Mouse (Mus musculus): ENCODE results near the gene Fam107a.

DNA sequence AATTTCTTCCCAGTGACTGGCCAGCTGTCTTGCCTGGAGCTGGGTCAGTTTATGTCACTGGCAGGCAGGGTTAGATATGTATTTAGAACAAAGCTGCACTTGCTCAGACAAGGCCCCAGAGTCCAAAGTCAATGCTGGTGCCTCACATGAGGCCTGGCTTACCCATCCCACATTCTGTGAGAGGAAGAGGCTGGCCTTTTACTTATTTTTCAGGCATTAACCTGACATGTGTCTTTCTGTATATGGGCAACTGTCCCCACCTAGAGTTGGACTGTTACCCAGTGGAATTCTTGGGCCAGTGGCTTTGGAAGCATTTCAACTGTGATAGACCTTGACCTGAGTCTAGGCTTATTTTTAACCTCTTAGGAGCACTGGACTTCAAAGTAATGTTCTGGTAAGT, 9.1 kb upstream of the Fam107a start:
- TF ChIP-seq CTCF (IDR thresholded peaks at IDR 0.05; ENCODE audit: low read depth) (no peak), EP300 (optimal IDR thresholded peaks at IDR 0.05) (no peak)

All from stomach, postnatal 0 days (tissue).